Mouse (Mus musculus) heart, adult 2 months (tissue): ENCODE results near the gene Pde4d. TPM values are rescaled to one million over a fixed set of nuclear protein-coding genes. Genes with fewer than 3 reads are reported as not detected.

Experiments used
- DNase-seq, 2 experiments: peaks; one replicate each; pipeline ENCODE4 v3.0.0; 2021
- H3K27ac ChIP-seq: fragments of 200-600 bp; 2 replicates; pipeline ENCODE4 v1.8.1; 2022
- H3K27me3 ChIP-seq: fragments of 200-500 bp; 2 replicates; pipeline ENCODE4 v1.6.1; 2012; ENCODE audit warnings: mild to moderate bottlenecking, low read length, inconsistent platforms, mixed read lengths; ENCODE audit not compliant: control insufficient read depth, insufficient read depth
- H3K36me3 ChIP-seq: fragments of 200-500 bp; 2 replicates; pipeline ENCODE4 v1.6.1; 2012; ENCODE audit warnings: low read length, inconsistent platforms; ENCODE audit not compliant: control insufficient read depth, insufficient read depth
- H3K4me1 ChIP-seq: fragments of 200-500 bp; 2 replicates; pipeline ENCODE4 v1.6.1; 2011; ENCODE audit warnings: low read length; ENCODE audit not compliant: control insufficient read depth, insufficient read depth
- H3K4me3 ChIP-seq: fragments of 200-600 bp; 2 replicates; pipeline ENCODE4 v1.8.1; 2022
- H3K79me2 ChIP-seq: fragments of 200-500 bp; replicated peaks from 2 replicates; pipeline ENCODE4 v1.6.1; 2012; ENCODE audit warnings: mild to moderate bottlenecking, inconsistent platforms, low read length, moderate library complexity, mixed read lengths; ENCODE audit not compliant: control insufficient read depth, insufficient read depth
- H3K9ac ChIP-seq: fragments of 200-500 bp; 2 replicates; pipeline ENCODE4 v1.6.1; 2012; ENCODE audit warnings: low read depth, mild to moderate bottlenecking, control low read depth, inconsistent platforms, low read length, mixed read lengths
- CTCF ChIP-seq: fragments of 200-600 bp; IDR thresholded peaks from 2 replicates; pipeline ENCODE4 v1.8.1; 2022; ENCODE audit warnings: antibody characterized with exemption, mild to moderate bottlenecking, moderate library complexity
- EP300 ChIP-seq: fragments of 200-500 bp; IDR thresholded peaks from 2 replicates; pipeline ENCODE4 v1.6.1; 2011; ENCODE audit warnings: low read depth, low read length, control low read depth; ENCODE audit not compliant: insufficient read depth
- POLR2A ChIP-seq: fragments of 200-500 bp; IDR thresholded peaks from 2 replicates; pipeline ENCODE4 v1.6.1; 2011; ENCODE audit warnings: mild to moderate bottlenecking, low read depth, low read length, control low read depth; ENCODE audit not compliant: insufficient read depth
- WGBS: fragments of 180-500 bp; shearing (Covaris S2); methylation state at CpG from one replicate; pipeline ENCODE4 v1.1.7; 2018; 5-methylcytosine and 5-hydroxymethylcytosine counted together
- intact Hi-C: fragments of 180-260 bp; cut with DNase I; formaldehyde crosslinking; loops from one replicate; pipeline ENCODE4 v1.15.1; 2025
- polyA plus RNA-seq: library from polyadenylated mRNA; depleted of rRNA; stranded (reverse); fragments of >200 nt; gene quantifications from 2 replicates; pipeline ENCODE4 v1.2.3, GENCODE M21; 2012
- total RNA-seq, 2 experiments: library from RNA; stranded (reverse); gene quantifications; 2 replicates each; pipeline ENCODE4 v1.2.3; 2021

Gene Pde4d
- total and polyA plus RNA-seq, 3 experiments = 11.5 to 40.1 (median 38.1) TPM

DNA sequence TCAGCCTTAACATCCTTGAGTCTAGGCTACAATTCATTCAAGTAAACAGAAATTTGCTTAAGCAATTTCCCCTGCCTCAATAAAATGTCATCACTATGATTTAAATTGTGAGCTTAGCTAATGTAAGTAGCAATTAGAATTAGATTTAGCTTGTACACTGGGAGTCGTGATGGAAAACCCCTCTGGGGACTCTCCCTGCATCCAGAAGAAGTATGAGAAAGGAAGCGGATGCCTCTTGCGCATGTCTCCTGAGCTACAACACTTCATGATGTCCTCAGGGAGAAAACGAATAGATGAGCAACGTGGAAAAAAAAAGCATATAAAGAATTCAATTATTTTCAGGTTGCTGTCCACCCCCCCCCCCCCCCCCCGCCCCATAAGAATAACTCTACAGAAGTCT lies 20.9 kb upstream of the Pde4d start:
- WGBS = 84% methylated on average over 6 of the region's 6 CpGs
- Histone ChIP-seq H3K27me3 (no peaks in the 10 kb centered on the region), H3K36me3 (no peaks in the 10 kb centered on the region), H3K79me2 (no peaks in the 10 kb centered on the region), H3K4me1 (no peaks in the 10 kb centered on the region), H3K27ac (no peak overlapping the region), H3K9ac (no peak overlapping the region), H3K4me3 (no peak overlapping the region)
- TF ChIP-seq EP300 (no peak), CTCF (no peak), POLR2A (no peak)
- DNase-seq = no peak
- intact Hi-C loops = no loop called here

DNA sequence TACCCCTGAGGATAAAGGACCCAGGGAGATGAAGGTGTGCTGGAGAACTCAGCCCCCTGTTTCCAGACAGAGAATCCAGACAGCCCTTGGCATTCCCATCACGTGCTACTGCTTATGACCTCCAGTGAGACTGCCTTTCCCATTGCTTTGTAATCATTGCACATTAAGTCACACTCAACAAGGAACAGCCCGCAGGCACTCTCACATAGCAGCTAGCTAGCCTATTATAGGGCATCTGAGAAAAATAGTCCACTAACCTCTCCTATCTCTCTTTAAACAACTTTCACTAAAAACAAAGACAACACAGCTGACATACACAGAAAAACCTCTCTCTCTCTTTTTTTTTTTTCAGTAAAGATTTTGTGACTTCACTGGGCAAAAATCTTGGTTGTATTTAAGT lies 20.1 kb upstream of the Pde4d start:
- Histone ChIP-seq H3K4me1 (no peaks in the 10 kb centered on the region), H3K4me3 (no peak overlapping the region), H3K9ac (no peak overlapping the region), H3K79me2 (no peaks in the 10 kb centered on the region), H3K36me3 (no peaks in the 10 kb centered on the region), H3K27ac (no peak overlapping the region), H3K27me3 (no peaks in the 10 kb centered on the region)
- intact Hi-C loops = no loop called here
- no peak for DNase-seq
- TF ChIP-seq POLR2A (no peak), CTCF (no peak), EP300 (no peak)
- WGBS = 68% methylated on average over 2 of the region's 2 CpGs

DNA sequence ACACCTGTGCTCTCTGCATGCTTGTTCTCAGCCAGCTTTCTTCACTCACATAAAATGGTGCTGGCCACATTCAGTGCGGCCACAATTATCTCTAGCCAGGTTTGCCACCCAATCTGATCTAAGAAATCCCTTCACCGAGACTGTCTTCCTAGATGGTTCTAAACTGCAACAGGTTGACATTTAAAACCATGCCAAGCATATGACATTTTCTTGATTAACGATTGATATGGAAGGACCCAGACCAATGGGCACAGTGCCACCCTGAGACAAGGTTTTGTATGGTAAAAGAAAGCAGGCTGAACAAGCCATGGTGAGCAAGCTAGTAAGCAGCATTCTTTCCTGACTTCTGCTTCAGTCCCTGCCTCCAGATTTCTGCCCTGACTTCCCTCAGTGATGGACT lies 18.0 kb upstream of the Pde4d start:
- H3K36me3 ChIP-seq = no peaks in the 10 kb centered on the region
- WGBS = 91% methylated on average over 3 of the region's 3 CpGs
- no peak overlapping the region for H3K9ac ChIP-seq
- H3K4me1 ChIP-seq = no peaks in the 10 kb centered on the region
- DNase-seq = no peak
- TF ChIP-seq CTCF (no peak), EP300 (no peak), POLR2A (no peak)
- no peaks in the 10 kb centered on the region for H3K79me2 ChIP-seq
- H3K27me3 ChIP-seq = no peaks in the 10 kb centered on the region
- no peak overlapping the region for H3K4me3 ChIP-seq
- intact Hi-C loops = no loop called here
- no peak overlapping the region for H3K27ac ChIP-seq

DNA sequence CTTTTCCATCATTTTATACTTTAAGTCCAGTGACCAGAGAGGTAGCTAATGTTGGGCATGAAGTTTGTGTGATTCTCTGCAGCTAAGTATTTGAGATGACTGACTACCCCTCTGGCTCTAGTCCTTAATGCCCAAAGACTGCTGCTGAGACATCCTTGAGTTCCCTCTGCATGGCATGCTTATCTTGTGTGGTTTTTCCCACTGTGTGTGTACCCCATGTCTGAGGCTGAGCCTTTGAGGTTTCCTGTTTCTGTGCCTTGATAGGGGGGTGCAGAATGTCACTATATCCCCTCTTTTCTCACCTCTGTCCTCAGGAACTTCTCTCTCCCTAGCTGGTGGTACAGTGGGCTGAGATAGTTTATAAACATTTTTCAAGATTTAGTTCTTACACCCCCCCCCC lies 14.1 kb upstream of the Pde4d start:
- intact Hi-C loops = no loop called here
- peaks cover 1% of the 10 kb centered on the region; the same call in 1 of the 2 replicates for H3K4me1 ChIP-seq
- no peak for DNase-seq

DNA sequence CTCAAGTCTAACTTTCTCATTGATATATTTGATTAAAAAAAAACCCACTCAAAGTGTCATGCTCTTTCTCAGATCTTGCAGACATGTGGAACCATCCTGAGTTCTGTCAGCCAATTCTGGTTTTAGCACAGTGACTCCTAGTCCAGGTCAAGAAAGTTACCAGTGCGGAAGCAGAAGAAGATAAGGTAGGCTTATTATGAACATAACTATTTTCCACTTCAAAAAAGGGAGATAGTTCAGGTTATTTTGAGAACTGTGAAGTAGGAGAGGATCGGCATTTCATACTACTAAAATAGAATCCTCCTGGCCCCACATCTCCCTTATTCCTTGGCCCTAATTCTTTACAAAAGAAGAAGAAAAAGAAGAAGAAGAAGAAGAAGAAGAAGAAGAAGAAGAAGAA lies 12.3 kb upstream of the Pde4d start:
- Histone ChIP-seq H3K27ac (no peak overlapping the region), H3K9ac (no peak overlapping the region), H3K27me3 (no peaks in the 10 kb centered on the region), H3K4me3 (no peak overlapping the region), H3K36me3 (no peaks in the 10 kb centered on the region), H3K4me1 (peaks cover 1% of the 10 kb centered on the region; the same call in 1 of the 2 replicates), H3K79me2 (no peaks in the 10 kb centered on the region)
- DNase-seq = no peak
- TF ChIP-seq CTCF = no peak
- no peak for TF ChIP-seq EP300
- TF ChIP-seq POLR2A = no peak
- intact Hi-C loops = no loop called here
- 44% methylated on average over 2 of the region's 2 CpGs for WGBS

More for the DNA sequence above, 14.1 kb upstream of the Pde4d start:
- H3K4me3 ChIP-seq = no peak overlapping the region
- H3K27me3 ChIP-seq = no peaks in the 10 kb centered on the region
- TF ChIP-seq EP300 (no peak), CTCF (no peak), POLR2A (no peak)
- no peak overlapping the region for H3K27ac ChIP-seq
- no peaks in the 10 kb centered on the region for H3K79me2 ChIP-seq
- H3K9ac ChIP-seq = no peak overlapping the region
- H3K36me3 ChIP-seq = no peaks in the 10 kb centered on the region

DNA sequence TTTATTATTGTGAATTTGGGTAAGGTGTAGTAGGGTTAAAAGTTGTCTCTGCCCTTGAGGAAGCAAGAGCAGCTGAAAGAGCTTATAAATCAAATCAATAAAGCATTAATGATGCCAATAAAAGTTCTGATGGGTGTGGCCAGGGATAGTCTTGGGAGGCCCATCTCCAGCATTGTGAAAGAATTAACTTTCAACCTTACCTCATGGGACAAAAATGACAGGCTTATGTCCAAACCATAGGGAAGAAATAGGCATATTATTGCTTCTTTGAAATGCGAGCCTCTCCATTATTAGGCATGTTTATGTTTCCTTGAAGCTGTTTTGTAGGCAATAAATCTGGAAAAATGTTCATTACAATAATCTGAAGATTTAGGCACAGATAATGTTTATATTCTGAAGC lies 10.7 kb upstream of the Pde4d start:
- Histone ChIP-seq H3K27ac (no peak overlapping the region), H3K9ac (no peak overlapping the region), H3K36me3 (no peaks in the 10 kb centered on the region), H3K4me1 (peaks cover 1% of the 10 kb centered on the region; the same call in 1 of the 2 replicates), H3K4me3 (no peak overlapping the region), H3K27me3 (no peaks in the 10 kb centered on the region), H3K79me2 (no peaks in the 10 kb centered on the region)
- no peak for DNase-seq
- intact Hi-C loops = no loop called here
- 87% methylated on average over 1 of the region's 1 CpGs for WGBS
- TF ChIP-seq CTCF = no peak
- no peak for TF ChIP-seq EP300
- no peak for TF ChIP-seq POLR2A
